Mouse (Mus musculus): ENCODE results near the gene Tmem127. TPM values are rescaled to one million over a fixed set of nuclear protein-coding genes. Genes with fewer than 3 reads are reported as not detected.

Gene Tmem127
- total and polyA plus RNA-seq, 3 experiments, result 27.7 to 47.9 (median 30.8) TPM

GRCm38 (mm10) chr2:127272806-127273205 lies 25.1 kb downstream of the Tmem127 start:
- Histone ChIP-seq H3K9me3 (replicated peaks) (no peaks in the 10 kb centered on the region), H3K36me3 (replicated peaks) (peaks cover 30% of the 10 kb centered on the region), H3K4me1 (ENCODE audit: insufficient read depth, low read depth, low read length) (peaks cover 35% of the 10 kb centered on the region), H3K27me3 (ENCODE audit: insufficient read depth, low read length) (no peaks in the 10 kb centered on the region), H3K4me3 (ENCODE audit: low read depth, low read length) (no peak overlapping the region)
- DNase-seq (ENCODE audit: low spot score) (no peak), ATAC-seq (ENCODE audit: extremely low read depth, insufficient number of reproducible peaks, low FRiP score, poor library complexity, severe bottlenecking) (no peak)
- TF ChIP-seq POLR2AphosphoS5 (IDR thresholded peaks at IDR 0.05; ENCODE audit: insufficient replicate concordance, low read depth, low read length) (no peak), TAL1 (conservative IDR thresholded peaks at IDR 0.05; ENCODE audit: low read depth, low read length) (no peak), GATA2 (IDR thresholded peaks at IDR 0.05; ENCODE audit: borderline replicate concordance, low read depth, low read length) (no peak)

DNA sequence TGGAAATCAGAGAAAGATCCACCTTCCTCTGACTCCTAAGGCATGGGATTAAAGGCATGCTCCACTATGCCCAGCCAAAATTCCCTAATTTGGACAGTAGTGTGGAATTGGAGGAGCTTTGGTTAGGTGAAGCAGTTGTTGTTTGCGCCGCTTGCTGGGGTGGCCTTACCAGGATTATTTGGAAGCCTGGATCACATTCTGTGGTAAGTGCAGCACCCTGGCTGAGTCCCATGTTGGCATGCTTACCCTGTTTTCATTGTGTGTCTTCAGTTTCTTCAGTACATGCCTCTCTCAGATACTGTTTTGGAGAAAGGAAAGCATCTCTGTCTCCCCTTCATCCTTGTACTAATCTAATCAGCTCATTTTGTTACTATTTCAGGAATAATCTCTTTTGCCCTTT lies 26.9 kb downstream of the Tmem127 start:
- Histone ChIP-seq H3K4me1 (ENCODE audit: insufficient read depth, low read depth, low read length) (peaks cover 27% of the 10 kb centered on the region), H3K27me3 (ENCODE audit: insufficient read depth, low read length) (no peaks in the 10 kb centered on the region), H3K4me3 (ENCODE audit: low read depth, low read length) (no peak overlapping the region), H3K9me3 (replicated peaks) (no peaks in the 10 kb centered on the region), H3K36me3 (replicated peaks) (peaks cover 38% of the 10 kb centered on the region)
- TF ChIP-seq CTCF (IDR thresholded peaks at IDR 0.05; ENCODE audit: low read depth, low read length) (no peak), GATA1 (IDR thresholded peaks at IDR 0.05; ENCODE audit: borderline replicate concordance, low read length) (no peak), POLR2AphosphoS5 (IDR thresholded peaks at IDR 0.05; ENCODE audit: insufficient replicate concordance, low read depth, low read length) (no peak), TAL1 (conservative IDR thresholded peaks at IDR 0.05; ENCODE audit: low read depth, low read length) (no peak), GATA2 (IDR thresholded peaks at IDR 0.05; ENCODE audit: borderline replicate concordance, low read depth, low read length) (no peak)
- DNase-seq (ENCODE audit: low spot score) (no peak), ATAC-seq (ENCODE audit: extremely low read depth, insufficient number of reproducible peaks, low FRiP score, poor library complexity, severe bottlenecking) (no peak)

DNA sequence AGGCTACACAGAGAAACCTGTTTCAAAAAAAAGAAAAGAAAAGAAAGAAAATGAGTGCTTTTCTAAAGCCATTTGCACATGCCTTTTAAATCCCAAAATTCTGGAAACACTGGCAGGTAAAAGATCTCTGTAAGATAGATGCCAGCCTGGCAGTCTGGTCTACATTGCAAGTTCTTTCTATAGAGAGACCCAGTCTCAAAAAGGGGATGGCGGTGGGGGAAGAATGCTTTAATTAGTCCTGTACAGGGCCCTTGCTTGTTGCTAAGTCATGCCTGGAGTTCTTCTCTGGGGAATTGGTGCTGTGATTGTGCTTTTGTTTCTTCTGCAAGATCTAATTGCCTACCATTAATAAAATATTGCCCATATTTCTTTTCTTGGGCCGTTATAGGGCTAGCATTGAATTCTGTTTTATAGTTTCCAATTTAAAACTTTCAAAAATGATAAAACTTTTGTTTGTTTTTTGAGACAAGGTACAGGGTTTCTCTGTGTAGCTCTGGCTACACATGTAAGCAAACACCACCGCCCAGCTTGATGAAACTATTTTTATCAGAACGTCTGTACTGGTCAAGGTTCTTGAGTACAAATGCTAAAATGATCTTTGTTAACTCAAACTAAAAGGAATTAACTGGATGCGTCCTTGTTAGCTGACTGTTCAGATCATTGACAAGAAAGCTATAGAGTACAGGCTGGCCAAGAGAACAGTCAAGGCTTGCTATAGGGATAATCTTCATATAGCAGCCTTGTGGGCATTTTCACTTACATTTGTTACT lies 28.0 kb downstream of the Tmem127 start:
- Histone ChIP-seq H3K36me3 (replicated peaks) (peaks cover 46% of the 10 kb centered on the region), H3K4me1 (ENCODE audit: insufficient read depth, low read depth, low read length) (peaks cover 26% of the 10 kb centered on the region), H3K27me3 (ENCODE audit: insufficient read depth, low read length) (no peaks in the 10 kb centered on the region), H3K9me3 (replicated peaks) (no peaks in the 10 kb centered on the region), H3K4me3 (ENCODE audit: low read depth, low read length) (no peak overlapping the region)
- ATAC-seq (ENCODE audit: extremely low read depth, insufficient number of reproducible peaks, low FRiP score, poor library complexity, severe bottlenecking) (no peak), DNase-seq (ENCODE audit: low spot score) (no peak)
- TF ChIP-seq TAL1 (conservative IDR thresholded peaks at IDR 0.05; ENCODE audit: low read depth, low read length) (no peak), CTCF (IDR thresholded peaks at IDR 0.05; ENCODE audit: low read depth, low read length) (no peak), GATA2 (IDR thresholded peaks at IDR 0.05; ENCODE audit: borderline replicate concordance, low read depth, low read length) (no peak), GATA1 (IDR thresholded peaks at IDR 0.05; ENCODE audit: borderline replicate concordance, low read length) (no peak), POLR2AphosphoS5 (IDR thresholded peaks at IDR 0.05; ENCODE audit: insufficient replicate concordance, low read depth, low read length) (no peak)

GRCm38 (mm10) chr2:127278162-127278561 lies 30.5 kb downstream of the Tmem127 start:
- TF ChIP-seq POLR2AphosphoS5 (IDR thresholded peaks at IDR 0.05; ENCODE audit: insufficient replicate concordance, low read depth, low read length), result no peak
- no peak for TF ChIP-seq TAL1 (conservative IDR thresholded peaks at IDR 0.05; ENCODE audit: low read depth, low read length)
- no peak for TF ChIP-seq GATA2 (IDR thresholded peaks at IDR 0.05; ENCODE audit: borderline replicate concordance, low read depth, low read length)
- TF ChIP-seq GATA1 (IDR thresholded peaks at IDR 0.05; ENCODE audit: borderline replicate concordance, low read length), result no peak
- TF ChIP-seq CTCF (IDR thresholded peaks at IDR 0.05; ENCODE audit: low read depth, low read length), result no peak
- Histone ChIP-seq H3K27me3 (ENCODE audit: insufficient read depth, low read length) (no peaks in the 10 kb centered on the region), H3K9me3 (replicated peaks) (no peaks in the 10 kb centered on the region), H3K36me3 (replicated peaks) (peaks cover 48% of the 10 kb centered on the region), H3K4me3 (ENCODE audit: low read depth, low read length) (no peak overlapping the region), H3K4me1 (ENCODE audit: insufficient read depth, low read depth, low read length) (peaks cover 15% of the 10 kb centered on the region)
- no peak for ATAC-seq (ENCODE audit: extremely low read depth, insufficient number of reproducible peaks, low FRiP score, poor library complexity, severe bottlenecking)
- no peak for DNase-seq (ENCODE audit: low spot score)

DNA sequence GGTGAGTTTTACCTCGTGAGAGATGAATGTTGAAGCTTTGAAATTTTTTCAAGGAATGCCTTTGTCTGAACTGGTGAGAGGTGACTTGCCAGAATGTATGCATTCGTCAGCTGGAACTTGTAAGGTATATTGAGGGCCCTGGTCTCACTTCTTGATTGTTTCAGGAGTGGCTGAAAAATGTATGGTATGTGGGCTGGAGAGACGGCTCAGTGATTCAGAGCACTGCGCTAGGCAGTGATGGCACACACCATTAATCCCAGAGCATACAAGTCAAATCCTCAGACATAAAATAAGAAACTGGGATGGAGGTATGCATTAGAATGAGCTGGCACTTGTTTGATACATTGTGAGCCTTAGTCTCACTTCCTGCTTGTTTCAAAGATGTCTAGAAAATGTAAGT lies 44.5 kb downstream of the Tmem127 start:
- TF ChIP-seq POLR2AphosphoS5 (IDR thresholded peaks at IDR 0.05; ENCODE audit: insufficient replicate concordance, low read depth, low read length) (no peak), TAL1 (conservative IDR thresholded peaks at IDR 0.05; ENCODE audit: low read depth, low read length) (no peak), CTCF (IDR thresholded peaks at IDR 0.05; ENCODE audit: low read depth, low read length) (no peak), GATA1 (IDR thresholded peaks at IDR 0.05; ENCODE audit: borderline replicate concordance, low read length) (no peak), GATA2 (IDR thresholded peaks at IDR 0.05; ENCODE audit: borderline replicate concordance, low read depth, low read length) (no peak)
- peaks cover 84% of the 10 kb centered on the region for H3K36me3 ChIP-seq (replicated peaks)
- no peak for ATAC-seq (ENCODE audit: extremely low read depth, insufficient number of reproducible peaks, low FRiP score, poor library complexity, severe bottlenecking)
- no peaks in the 10 kb centered on the region for H3K27me3 ChIP-seq (ENCODE audit: insufficient read depth, low read length)
- no peaks in the 10 kb centered on the region for H3K9me3 ChIP-seq (replicated peaks)
- no peak overlapping the region for H3K4me3 ChIP-seq (ENCODE audit: low read depth, low read length)
- no peaks in the 10 kb centered on the region for H3K4me1 ChIP-seq (ENCODE audit: insufficient read depth, low read depth, low read length)
- DNase-seq (ENCODE audit: low spot score), result no peak

DNA sequence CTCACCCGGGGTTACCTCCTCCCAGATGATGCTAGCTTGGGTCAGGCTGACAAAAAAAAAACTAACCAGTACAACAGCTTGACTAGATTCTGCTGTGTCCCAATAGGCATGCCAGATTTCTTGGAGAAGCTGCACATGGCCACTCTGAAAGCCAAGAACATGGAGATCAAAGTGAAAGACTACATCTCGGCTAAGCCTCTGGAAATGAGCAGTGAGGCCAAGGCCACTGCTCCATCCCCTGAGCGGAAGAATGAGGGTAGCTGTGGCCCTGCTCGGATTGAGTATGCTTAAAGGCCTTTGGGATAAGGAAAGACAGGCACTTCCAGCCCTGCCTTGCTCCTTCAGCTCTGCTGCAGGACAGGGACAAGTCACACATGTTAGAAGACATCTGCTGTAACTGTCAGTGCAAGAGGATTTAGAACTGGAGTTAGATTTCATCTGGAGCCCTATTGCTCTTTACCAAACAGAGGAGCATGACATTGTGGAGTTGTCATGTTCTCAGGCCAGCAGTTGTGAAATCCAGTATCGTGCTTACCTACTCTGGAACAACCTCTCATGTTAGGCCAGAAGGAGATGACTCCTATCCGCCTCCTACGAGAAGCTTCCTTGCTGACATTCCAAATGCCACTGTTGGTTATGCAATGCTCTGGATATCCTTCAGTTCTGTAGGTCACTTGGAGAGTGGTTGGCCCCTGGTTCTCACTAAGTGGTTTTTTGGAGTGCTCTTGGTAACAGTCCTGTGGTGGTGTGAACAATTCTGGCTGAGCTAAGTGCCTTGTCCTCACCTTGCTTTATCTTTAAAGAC lies 49.5 kb downstream of the Tmem127 start:
- peaks cover 96% of the 10 kb centered on the region for H3K36me3 ChIP-seq (replicated peaks)
- H3K9me3 ChIP-seq (replicated peaks), result no peaks in the 10 kb centered on the region
- H3K27me3 ChIP-seq (ENCODE audit: insufficient read depth, low read length), result no peaks in the 10 kb centered on the region
- no peak for TF ChIP-seq TAL1 (conservative IDR thresholded peaks at IDR 0.05; ENCODE audit: low read depth, low read length)
- no peak for TF ChIP-seq GATA1 (IDR thresholded peaks at IDR 0.05; ENCODE audit: borderline replicate concordance, low read length)
- no peak for TF ChIP-seq CTCF (IDR thresholded peaks at IDR 0.05; ENCODE audit: low read depth, low read length)
- no peak for TF ChIP-seq GATA2 (IDR thresholded peaks at IDR 0.05; ENCODE audit: borderline replicate concordance, low read depth, low read length)
- TF ChIP-seq POLR2AphosphoS5 (IDR thresholded peaks at IDR 0.05; ENCODE audit: insufficient replicate concordance, low read depth, low read length), result no peak
- no peak for DNase-seq (ENCODE audit: low spot score)
- no peaks in the 10 kb centered on the region for H3K4me1 ChIP-seq (ENCODE audit: insufficient read depth, low read depth, low read length)
- H3K4me3 ChIP-seq (ENCODE audit: low read depth, low read length), result no peak overlapping the region
- ATAC-seq (ENCODE audit: extremely low read depth, insufficient number of reproducible peaks, low FRiP score, poor library complexity, severe bottlenecking), result no peak
